Comparison of ENCODE assay signal across 9 mouse cellular contexts in genomic region chr2:118637888-118638526, GRCm38 (mm10). TPM values are rescaled to one million over a fixed set of nuclear protein-coding genes. Genes with fewer than 3 reads are reported as not detected.
DNase-seq lines count a peak whose midpoint lies in the region; ATAC-seq lines count a peak whose summit lies in the region.
"Had no signal": no experiment of that assay in that cellular context is flagged by ENCODE, and none has a peak within 500 bp of the region (broad histone marks: within the 10 kb centered on the region; RNA-seq: fewer than 3 reads in every experiment).

No protein-coding gene starts in this region.

- no peaks in the 10 kb centered on the region for H3K9me3 ChIP-seq in forebrain, embryonic 14.5 days (replicated peaks; ENCODE audit: control insufficient read depth, low read length)
- no peaks in the 10 kb centered on the region for H3K9me3 ChIP-seq in hindbrain, embryonic 14.5 days (ENCODE audit: control insufficient read depth, low read length)
- H3K9me3 ChIP-seq: lung, embryonic 15.5 days had no signal

- DNase-seq in MN1 (ENCODE audit: low spot score), result peak; percentile 77
- DNase-seq in c-Kit-positive CD71-positive TER-119-positive erythroid progenitor cells, embryonic 14.5 days (ENCODE audit: low spot score), result peak; percentile 78
- DNase-seq in forebrain, embryonic 14.5 days (ENCODE audit: low spot score), result peak; percentile 87
- peak; percentile 92 for DNase-seq in hindbrain, embryonic 14.5 days (ENCODE audit: low spot score)
- peak; percentile 85 for DNase-seq in layer of hippocampus, postnatal 10 days (ENCODE audit: low spot score in 2 of 2)
- peak; percentile 71 for DNase-seq in lung, postnatal 25 days (ENCODE audit: low spot score)
- peak; percentile 53 for DNase-seq in right cerebral cortex, adult 18-20 months
- peak; percentile 68 for DNase-seq in urinary bladder, postnatal 14 days (ENCODE audit: low spot score)

- peak; percentile 66 for ATAC-seq in forebrain, embryonic 14.5 days
- ATAC-seq in hindbrain, embryonic 14.5 days (ENCODE audit: low FRiP score), result peak; percentile 72

- peaks cover 83% of the 10 kb centered on the region for H3K36me3 ChIP-seq in forebrain, embryonic 14.5 days (ENCODE audit: control insufficient read depth, insufficient read depth, low read length)
- H3K36me3 ChIP-seq in hindbrain, embryonic 14.5 days (replicated peaks; ENCODE audit: control insufficient read depth, insufficient read depth), result peaks cover 10% of the 10 kb centered on the region; the same call in 1 of the 2 replicates

- H3K4me1 ChIP-seq in forebrain, embryonic 14.5 days (ENCODE audit: control insufficient read depth, insufficient read depth, low read length), result no peaks in the 10 kb centered on the region
- no peaks in the 10 kb centered on the region for H3K4me1 ChIP-seq in hindbrain, embryonic 14.5 days (replicated peaks; ENCODE audit: control insufficient read depth, insufficient read depth, low read length)
- H3K4me1 ChIP-seq: lung, embryonic 15.5 days had no signal

- H3K9ac ChIP-seq in forebrain, embryonic 14.5 days (ENCODE audit: low read length), result no peak overlapping the region
- H3K9ac ChIP-seq in hindbrain, embryonic 14.5 days, result no peak overlapping the region
- H3K9ac ChIP-seq: lung, embryonic 15.5 days had no signal

- no peak overlapping the region for H3K4me2 ChIP-seq in forebrain, embryonic 14.5 days (ENCODE audit: low read length)
- no peak overlapping the region for H3K4me2 ChIP-seq in hindbrain, embryonic 14.5 days (replicated peaks)
- H3K4me2 ChIP-seq: lung, embryonic 15.5 days had no signal

- no peak overlapping the region for H3K27ac ChIP-seq in forebrain, embryonic 14.5 days (ENCODE audit: low read depth, low read length)
- H3K27ac ChIP-seq in hindbrain, embryonic 14.5 days, result no peak overlapping the region
- H3K27ac ChIP-seq: lung, embryonic 15.5 days had no signal

- H3K4me3 ChIP-seq in forebrain, embryonic 14.5 days (ENCODE audit: low read depth, low read length), result no peak overlapping the region
- no peak overlapping the region for H3K4me3 ChIP-seq in hindbrain, embryonic 14.5 days (replicated peaks; ENCODE audit: low read length)
- H3K4me3 ChIP-seq: lung, embryonic 15.5 days had no signal

- no peaks in the 10 kb centered on the region for H3K27me3 ChIP-seq in forebrain, embryonic 14.5 days (replicated peaks; ENCODE audit: control insufficient read depth, insufficient read depth, low read length)
- H3K27me3 ChIP-seq in hindbrain, embryonic 14.5 days (ENCODE audit: control insufficient read depth, insufficient read depth, low read length), result no peaks in the 10 kb centered on the region
- H3K27me3 ChIP-seq: lung, embryonic 15.5 days had no signal

- WGBS in forebrain, embryonic 14.5 days, result 46% methylated on average over 8 of the region's 8 CpGs
- WGBS in hindbrain, embryonic 14.5 days, result 46% methylated on average over 8 of the region's 8 CpGs

RNA-seq across cellular contexts. Expression of gene Pak6, which starts 25.1 kb away (rescaled TPM):
- 14.0 and 18.7 TPM in 2 replicates for polyA plus RNA-seq in forebrain, embryonic 14.5 days (2014; fragmentation: Nextera tagmentation; extraction: Ambion mirVana)
- 39.9 and 41.7 TPM in 2 replicates for polyA plus RNA-seq in hindbrain, embryonic 14.5 days (2014; fragmentation: Nextera tagmentation; extraction: Ambion mirVana)
- 100 to 1,000 TPM; 109 to 120 TPM for total RNA-seq in layer of hippocampus, postnatal 10 days (2021)

RNA-seq across cellular contexts. Expression of gene Bub1b, which starts 40.0 kb away (rescaled TPM):
- polyA plus RNA-seq in forebrain, embryonic 14.5 days (2014; fragmentation: Nextera tagmentation; extraction: Ambion mirVana), result 40.9 and 47.5 TPM in 2 replicates
- 11.8 and 15.6 TPM in 2 replicates for polyA plus RNA-seq in hindbrain, embryonic 14.5 days (2014; fragmentation: Nextera tagmentation; extraction: Ambion mirVana)
- total RNA-seq in layer of hippocampus, postnatal 10 days (2021), result 1 to 10 TPM; 5.1 to 6.2 TPM
